Mouse (Mus musculus) MEL-GATA-1-ER (cell line): ENCODE results near the gene Mrpl20.

Experiments used
- DNase-seq: peaks from one replicate; pipeline ENCODE4 v3.0.0-alpha.2; 2012; ENCODE audit warnings: low read depth; ENCODE audit errors: extremely low read depth

The Mrpl20 gene

DNA sequence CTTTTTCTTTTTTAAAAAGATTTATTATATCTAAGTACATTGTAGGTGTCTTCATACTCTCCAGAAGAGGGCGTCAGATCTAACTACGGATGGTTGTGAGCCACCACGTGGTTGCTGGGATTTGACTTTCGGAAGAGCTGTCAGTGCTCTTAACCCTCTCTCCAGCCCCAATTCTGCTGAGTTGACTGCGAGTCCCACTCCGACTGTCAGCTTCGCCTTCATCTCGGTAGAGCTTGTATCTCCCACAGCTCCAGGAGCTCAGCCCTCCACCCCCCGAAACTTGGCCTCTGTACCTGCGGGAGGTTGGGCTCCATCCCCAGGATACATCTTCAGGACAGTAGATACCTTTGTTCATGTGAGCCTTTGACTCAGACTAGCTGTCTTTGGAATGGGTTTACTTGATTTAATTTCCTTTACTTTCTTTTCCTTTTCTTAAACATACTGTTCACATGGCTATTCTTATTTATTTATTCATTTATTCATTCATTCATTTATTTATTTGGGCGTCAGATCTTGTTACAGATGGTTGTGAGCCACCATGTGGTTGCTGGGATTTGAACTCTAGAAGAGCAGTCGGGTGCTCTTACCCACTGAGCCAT lies at the start of gene Mrpl20:
Gene Mrpl20 (plus strand): TSS at position 138 of the 599 bp plus-strand sequence.
- DNase-seq: peak; percentile 59

DNA sequence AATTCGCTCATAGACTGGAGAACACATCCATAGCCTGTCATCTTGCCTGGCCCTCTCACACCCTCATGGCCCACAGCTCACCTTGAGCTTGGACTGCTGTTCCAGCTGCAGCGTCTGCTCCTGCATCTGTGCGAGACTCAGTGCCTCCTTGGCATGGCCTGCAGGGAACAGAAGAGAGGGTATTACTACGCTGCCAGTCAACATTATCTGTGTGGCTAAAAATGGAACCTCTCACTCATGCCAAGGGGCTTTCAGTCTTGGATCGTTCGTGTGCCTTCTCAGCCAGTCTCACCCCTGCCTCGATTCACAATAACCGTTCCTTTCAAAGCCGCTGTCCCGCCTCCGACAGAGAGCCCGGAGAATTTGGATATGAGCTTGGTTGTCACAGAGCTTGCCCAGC lies 45.7 kb upstream of the Mrpl20 start:
- DNase-seq: no peak

DNA sequence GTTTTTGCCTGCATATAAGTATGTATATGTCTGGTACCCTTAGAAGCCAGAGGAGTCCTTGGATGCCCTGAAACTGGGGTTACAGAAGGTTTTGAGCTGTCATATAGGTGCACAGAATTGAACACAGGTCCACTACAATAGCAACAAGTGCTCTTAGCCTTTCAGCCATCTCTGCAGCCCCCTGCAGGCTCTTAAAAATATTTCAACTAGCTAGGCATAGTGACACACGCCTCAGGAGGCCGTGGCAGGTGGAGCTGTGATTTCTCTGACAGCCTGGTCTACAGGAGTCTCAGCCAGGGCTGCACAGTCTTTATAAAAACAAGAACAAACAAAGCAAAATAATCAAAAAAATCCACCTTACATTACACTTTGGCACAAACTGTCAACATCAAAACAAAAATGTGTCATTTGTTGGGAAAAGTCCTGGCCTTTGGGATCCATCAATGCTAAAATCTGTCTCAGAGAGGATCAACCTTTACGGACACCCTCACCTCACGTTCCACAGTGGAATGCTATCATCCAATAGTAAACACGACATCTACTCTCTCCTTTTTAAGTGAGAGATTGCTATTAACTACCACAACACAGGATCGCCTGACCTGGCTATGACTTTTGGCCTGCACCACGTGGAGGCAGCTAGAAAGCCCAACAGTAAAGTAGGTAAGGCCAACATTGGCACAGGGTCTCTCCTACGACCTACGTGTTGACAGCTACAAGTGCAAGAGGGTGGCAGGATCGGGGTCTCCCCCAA lies 42.6 kb upstream of the Mrpl20 start:
- DNase-seq: no peak

DNA sequence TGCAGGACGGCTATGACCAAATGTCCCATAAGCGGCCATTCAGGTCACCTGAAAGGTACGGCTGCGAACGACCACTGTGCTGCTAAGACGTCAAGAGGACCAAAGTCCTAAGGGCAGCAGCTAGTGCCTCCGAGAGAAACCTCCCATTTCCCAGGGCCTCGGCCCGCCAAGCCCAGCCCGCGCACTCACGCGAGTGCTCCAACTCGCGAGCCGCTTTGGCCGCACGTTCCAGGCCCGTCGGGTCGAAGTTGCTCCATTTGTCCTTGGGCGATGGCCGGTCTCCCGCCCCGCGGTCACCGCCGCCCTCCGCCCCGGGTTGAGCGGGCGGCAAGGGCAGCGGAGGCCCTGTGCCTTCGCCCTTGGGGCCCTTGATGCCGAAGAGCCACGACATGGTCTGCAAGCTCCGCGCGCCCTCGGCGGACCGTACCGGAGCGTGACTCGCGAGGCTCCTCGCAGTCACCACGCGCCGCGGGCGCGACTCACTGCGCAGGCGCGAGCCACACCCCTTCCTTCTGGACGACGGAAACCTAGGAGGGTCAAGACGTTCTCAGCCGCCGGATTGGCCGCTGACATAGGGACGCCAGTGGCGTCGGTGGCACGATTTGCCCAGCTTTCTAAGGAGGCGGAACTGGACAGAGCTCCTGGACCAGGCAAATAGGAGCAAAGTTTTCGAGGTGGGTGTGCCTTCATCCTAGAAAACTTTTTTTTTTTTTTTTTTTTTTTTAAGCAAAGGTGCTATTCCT lies 41.9 kb upstream of the Mrpl20 start, which contains the start of gene Atad3a:
Gene Atad3a (minus strand): TSS at position 481 of the 743 bp plus-strand sequence.
- peak; percentile 99 for DNase-seq

DNA sequence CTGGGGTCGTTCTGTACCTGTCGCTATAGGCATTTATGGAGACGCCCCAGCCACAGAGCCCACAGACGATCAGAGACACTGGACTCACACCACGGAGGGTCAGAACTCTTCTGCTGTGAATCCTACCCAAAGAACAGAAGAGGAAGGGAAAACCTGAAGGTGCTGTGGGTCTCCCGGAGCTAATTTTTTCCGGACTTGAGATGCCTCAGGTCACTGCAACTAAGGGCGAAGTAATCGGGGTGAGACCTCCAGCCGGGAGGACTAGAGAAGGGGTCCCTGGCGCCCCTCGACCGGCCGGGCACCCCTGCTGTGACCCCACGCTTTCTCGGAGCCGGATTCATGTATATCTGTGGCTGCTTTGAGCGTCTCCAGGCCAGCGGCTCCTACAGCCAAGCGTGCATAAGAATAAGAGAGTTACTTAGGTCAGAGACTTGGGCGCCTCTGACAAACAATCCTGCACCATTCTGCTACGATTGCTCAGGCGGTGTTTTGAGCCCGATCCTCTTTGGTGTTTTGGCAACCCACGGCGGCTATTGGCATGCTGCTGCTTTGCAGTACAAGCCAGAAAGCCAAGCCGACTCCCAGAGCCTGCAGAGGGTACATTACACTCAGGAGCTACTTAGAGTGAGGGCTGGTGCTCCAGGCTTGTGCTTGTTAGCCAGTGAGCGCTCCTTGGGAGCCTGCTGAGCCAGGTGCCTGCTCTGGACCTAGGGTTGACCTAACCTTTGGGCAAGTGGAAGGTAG lies 41.1 kb upstream of the Mrpl20 start:
- no peak for DNase-seq

DNA sequence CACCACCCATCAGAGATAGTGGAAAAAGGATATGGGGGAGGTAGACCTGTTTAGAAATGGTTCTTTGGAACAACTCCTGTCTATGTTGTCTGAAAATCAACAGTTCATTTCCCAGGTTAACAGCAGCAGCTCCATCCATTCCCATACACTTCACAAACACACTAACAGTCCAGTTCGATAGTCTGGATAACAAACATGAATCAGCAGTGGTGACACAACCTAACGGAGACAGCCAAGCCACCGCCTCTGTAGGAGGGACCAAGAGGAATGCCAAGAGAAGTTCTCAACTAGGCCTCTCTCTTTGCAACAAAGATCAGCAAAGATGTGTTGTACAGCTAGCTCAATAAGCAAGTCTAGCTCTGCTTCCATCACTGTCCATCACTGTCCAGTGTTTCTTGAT lies 40.3 kb upstream of the Mrpl20 start:
- no peak for DNase-seq

DNA sequence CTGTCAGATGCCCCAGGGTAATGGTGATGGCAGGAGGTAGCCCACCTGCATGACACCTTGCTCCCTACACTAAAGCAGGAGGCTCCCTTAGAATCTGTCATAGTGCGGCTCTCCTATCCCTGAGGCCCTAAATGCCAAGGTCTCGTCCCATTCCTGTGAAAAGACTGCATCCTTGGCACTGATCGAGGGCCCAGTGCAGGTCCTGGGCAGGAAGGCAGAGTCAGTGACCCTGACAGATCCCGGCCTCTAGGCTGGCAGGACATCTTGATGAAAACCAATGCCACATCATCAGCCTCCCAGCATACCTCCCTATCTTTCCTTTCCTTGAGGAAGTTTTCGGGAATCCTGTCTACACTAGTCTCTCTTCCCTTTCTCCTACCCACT lies 33.2 kb upstream of the Mrpl20 start:
- no peak for DNase-seq

DNA sequence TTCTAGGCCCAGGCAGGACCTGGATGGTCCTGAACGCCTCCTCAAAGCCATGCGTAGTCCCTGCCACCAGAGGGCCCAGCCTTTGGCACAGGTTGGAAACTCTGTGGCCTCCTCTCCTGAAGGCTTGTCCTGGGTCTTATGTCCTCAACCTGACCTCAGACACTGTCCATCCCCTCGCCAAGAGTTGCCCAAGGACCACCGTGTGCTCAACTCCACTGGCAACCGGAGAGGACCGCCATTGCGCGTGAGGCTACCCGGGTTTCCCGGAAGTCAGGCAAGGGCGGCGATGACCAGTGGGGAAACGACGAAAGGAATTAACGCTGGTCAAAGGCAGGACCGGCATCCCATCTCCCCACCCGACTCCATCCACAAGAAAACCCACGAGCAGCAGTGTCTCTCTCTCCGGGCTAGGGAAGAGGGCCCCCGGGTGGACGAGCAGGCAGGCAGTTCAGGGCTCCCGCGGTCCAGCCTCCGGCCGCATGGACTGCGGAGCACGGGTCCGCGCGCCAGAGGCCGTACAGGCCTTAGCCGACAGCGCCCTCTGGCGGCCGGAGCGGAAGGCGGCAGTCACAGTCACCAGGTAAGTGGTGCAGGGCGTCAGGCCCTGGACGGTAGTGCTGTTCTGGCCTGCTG lies 32.7 kb upstream of the Mrpl20 start:
- DNase-seq: peak; percentile 58

DNA sequence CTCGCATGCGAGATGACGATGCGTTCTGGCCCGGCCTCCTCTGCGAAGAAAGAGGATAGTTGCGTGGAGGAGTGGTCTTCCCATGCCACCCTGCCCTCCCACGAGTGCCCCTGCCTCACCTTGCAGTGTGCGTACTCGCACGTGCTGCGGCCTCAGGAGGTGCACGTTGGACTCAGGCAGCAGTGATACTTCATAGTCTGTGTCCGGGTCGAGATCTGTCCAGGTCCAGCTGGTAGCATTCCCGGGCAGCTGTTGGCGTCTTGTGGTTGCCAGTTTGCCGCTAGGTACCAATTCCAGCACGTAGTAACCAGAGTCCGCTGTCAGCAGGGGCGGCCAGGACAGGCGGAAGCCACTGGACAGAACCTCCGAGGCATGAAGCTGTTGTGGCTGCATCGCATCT lies 32.1 kb upstream of the Mrpl20 start:
- no peak for DNase-seq

DNA sequence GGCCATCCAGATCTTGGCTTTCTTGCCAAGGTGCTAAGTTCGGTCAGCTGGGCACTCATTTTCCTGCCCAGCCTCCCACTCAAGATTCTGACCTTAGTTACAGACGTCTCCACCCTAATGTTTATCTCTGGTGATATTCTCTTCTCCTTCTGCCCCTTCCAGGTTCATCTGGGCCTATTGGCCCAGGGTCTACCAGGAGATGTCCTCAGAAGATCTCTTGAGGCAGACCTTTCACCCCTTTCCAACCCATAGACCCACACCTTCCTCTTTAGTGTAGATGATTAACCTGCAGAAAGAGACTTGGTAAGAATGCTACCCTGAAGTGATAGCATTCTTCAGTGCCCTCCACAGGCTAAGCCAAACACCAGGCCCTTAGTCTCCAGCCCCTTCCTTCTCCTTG lies 31.0 kb upstream of the Mrpl20 start:
- no peak for DNase-seq

DNA sequence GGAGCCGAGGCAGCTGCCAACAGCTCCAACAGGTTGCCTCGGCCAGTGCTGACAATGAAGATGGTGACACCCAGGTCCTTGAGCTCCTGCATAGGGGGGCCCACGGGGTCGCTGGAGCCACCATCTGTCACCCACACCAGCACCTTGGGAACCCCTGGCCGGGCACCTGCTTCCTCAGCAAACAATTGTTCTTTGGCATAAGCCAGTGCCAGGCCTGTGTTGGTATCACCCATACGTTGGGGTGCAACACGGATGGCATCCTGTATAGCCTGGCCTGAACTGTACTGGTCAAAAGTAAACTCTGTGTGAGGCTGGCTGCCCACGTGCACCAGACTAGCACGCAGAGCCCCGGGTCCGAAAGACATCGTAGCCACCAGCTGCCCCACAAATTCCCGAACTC lies 29.9 kb upstream of the Mrpl20 start:
- DNase-seq: no peak

DNA sequence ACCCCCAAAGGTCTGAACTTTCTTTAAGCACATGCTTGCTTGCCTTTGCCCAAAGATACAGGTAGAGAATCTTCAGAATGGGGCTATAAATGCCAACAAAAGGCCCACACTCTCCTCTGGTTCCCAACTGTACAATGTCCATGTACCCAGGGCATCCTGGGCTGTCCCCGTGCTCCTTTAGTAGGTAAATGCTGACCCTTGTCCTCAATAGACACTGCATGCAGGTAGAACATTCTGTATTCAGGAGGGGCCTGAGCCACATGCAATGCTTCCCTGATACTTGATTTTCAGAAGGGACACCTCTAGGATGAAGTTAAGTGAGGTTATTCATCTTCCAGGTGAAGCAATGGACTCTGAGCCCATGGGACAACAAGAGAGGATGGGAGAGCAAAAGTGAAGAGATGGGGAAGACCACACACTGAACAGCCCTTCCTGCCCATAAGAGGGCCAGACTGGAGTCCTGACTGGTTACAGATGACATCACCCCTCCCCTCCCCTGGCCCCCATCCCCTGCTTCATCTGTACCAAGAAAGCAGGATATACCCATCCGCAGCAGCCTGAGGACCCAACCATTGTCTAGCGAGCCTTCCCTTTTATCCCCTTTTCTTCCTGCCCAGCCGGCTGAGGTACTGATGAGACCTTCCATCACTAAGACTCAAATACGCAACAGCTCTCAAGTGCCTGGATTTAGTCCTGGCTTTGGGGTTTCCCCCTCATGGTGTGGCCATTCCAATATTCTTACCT lies 29.2 kb upstream of the Mrpl20 start:
- no peak for DNase-seq

DNA sequence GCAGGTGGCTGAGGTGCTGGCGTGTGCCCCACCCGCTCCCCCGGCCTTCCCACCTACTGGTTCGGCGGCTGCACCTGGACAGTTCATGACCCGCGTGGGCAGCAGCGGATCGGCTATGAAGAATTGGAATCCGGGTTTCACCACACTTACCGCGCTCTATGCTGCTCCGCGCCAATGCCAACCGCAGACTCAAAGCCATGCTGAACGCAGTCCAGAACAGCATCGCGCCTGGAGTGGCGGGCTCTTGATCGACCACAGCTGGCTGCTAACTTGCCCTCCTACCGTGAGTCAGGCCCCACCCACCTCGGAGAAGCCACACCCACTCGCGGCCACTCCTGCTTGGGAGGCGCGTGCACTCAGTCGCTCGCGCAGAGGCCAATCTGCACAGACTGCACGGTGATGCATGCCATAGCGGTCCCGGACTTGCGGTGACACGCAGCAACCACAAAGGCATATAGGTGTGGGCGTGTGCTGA lies 28.4 kb upstream of the Mrpl20 start, which contains the start of gene Vwa1:
Gene Vwa1 (minus strand): TSS at position 419 of the 475 bp plus-strand sequence.
- peak; percentile 47 for DNase-seq

DNA sequence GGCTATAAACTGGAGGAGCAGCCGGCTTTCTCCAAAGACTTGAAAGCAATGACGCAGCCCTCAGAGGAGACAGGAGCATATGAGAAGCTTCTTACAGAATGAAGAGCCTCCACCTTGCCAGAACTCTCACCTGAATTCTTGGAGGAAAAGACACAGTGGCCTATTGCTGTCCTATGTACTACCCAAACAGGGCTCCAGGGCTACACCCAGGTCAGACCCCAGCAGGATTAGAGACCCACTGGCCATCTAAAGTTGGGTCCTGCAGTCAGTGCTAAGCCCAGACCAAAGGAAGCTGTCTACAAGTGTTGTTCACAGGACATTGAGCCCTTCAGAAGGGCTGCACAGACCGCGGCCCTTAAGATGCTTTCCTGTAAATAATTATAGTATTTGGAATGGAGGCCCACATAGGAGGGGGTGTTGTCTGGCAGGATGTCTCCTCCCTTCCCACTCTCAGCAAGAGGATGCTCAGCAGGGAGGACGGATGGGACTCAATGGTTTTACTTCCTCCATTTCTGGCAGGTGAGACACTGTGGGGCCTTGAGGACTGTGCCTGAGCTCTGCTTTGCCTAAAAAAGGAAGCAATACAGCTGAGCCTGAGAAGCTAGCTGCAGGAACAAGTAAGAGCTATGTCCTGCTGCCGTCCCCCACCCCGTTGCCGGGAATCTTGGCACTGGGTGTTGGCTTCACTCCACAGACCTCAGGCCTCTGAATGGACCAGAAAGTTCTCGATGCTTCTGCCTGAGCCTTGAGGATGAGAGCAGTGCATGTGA lies 27.5 kb upstream of the Mrpl20 start:
- no peak for DNase-seq

DNA sequence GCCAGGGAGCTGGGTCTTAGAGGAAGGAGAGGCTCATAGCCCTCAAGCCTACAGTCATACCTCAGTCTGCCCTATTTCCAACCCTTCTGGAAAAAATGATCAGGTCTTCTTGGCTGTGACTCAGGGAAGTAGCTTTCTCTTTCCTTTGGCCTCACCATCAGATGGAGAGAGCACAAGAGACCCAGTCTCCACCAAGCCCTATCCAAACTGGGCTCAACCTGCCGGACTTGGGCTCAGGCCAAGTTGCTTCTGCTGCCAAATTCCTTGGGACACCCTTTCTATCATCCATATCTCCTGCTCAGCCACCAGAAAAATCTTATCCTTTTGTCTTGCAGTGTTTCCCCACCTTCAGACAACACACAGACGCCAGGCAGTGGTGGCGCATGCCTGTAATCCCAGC lies 26.8 kb upstream of the Mrpl20 start:
- no peak for DNase-seq

DNA sequence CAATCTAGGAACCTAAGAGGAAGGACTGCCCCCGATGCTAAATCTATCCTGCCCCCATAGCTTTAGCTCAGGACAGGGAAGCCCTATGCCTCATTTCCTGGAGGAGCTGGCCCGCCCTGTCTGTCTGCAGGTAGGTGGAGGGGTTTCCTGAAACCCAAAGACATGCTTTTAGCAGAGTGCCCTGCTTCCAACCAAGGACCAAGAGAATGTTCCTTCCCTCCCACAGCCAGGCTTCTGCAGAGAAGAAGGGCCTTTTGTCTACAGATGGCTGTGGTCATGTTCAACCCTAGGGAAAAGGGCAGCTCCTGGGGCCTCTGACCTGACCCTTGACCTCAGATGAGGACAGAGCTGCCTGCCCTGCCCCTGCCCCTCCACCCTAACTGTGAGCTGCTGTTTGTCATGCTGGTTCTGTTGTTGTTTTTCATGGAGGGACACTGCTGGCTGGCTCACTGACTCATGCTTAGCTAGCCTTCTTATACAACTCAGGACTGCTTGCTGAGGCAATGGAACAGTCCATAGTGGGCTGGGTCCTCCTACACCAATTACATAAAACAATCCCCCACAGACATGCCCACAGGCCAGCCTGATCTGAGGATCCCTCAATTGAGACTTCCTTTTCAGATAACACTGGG lies 25.9 kb upstream of the Mrpl20 start:
- no peak for DNase-seq

DNA sequence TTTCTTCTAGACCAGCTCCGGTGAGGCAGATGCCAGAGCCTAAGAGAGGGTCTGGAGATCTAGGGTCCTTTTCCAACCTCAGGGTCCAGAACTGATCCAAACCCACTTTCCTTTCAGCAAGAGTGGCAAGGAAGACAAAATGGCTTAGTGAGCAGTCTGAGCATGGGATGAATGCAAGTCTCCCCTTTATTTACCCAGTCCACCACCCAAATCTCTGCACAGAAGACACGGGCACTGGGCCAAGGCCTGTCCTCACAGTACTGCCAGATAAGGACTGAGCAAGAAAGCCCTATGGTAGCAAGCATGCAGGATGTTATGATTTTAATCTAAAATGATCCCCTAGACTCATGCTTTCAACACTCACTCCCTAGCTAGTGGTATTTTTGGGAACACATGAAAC lies 24.9 kb upstream of the Mrpl20 start:
- DNase-seq: no peak

DNA sequence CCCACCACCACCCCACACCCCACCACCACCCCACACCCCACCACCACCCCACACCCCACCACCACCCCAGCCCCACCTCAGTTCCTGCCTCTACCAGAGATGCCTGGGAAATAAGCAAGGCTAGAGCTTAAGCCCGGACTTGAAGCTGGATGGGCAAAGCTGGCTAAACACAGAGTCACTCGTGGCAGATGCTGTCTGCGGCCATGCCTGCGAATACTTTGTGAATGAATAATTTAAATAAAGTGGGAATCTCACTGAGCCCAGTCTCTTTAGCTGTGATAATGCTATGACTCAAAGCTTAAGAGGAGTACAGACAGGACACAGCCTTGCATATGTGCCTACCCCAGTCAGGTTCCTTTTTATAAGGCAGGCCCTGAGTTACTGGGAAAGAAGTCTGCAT lies 23.2 kb upstream of the Mrpl20 start:
- DNase-seq: no peak

DNA sequence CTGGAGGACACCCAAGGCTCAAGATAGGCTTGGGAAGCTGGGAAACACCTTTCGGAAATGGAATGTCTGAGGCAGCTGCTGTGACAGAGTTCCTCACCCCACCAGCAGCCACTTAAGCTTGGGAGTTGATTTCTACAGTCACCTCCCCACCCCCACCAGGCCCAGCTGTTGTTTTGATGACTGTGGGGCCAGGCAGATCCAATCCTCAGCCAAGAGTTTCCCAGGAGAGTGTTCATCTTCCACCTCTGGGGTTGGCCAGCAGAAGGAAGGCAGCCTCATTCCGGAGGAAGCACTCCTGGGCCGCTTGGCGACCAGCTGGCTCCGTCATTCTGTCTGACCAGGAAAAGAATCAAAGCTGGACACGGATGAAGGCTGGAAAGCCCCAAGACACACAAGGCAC lies 21.8 kb upstream of the Mrpl20 start:
- no peak for DNase-seq
